Mouse (Mus musculus) ES-Bruce4 (cell line): Measurements from ENCODE around the gene Sh3glb1.

ENCODE experiments used
- CTCF ChIP-seq: IDR thresholded peaks from one replicate; pipeline ENCODE4 v1.8.1; 2011; ENCODE audit warnings: low read depth, low read length
- POLR2A ChIP-seq: IDR thresholded peaks from one replicate; pipeline ENCODE4 v1.8.1; 2011; ENCODE audit warnings: low read length; ENCODE audit not compliant: insufficient read depth

DNA sequence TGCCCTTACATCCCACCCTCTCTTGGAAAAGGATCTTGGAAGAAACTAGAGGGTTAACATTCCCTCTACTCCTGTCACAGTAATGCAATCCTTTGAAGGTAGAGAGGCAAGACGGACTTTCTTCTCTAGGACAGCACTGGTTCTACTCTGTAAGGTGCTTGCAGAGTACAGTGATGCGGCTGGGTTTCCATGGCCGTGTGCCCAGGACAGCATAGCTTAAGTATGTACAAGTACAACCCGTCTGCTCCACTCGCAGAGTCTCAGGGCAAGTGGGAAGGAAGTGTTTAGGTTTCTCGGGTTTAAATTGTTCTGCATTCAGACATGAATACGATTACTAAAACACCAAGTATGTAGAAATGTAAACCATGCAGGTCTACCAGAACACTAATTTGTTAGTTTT, 25.2 kb downstream of the Sh3glb1 start:
- TF ChIP-seq CTCF (no peak), POLR2A (no peak)
